In the genomic region with DNA sequence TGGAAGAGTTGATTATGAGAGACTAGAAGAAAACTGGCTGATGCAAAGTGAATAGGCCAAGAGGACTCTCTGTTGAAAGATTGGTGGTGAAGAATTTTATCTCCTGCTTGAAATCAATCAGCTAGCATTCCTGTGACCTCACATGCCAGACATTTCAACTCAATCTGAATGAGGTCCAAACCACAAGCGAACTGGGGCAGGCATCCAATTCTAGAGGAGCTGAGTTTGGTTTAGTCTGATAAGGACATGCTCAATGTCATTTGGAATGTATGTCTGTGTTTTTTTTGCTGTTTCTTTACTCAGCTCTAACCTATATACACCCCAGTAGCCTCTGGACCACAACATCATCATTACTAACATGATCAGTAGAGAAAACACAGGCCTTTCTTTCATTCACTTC, we compare ENCODE assay signal across 13 mouse cellular contexts.
DNase-seq lines count a peak whose midpoint lies in the region; ATAC-seq lines count a peak whose summit lies in the region.
"Had no signal": no experiment of that assay in that cellular context is flagged by ENCODE, and none has a peak within 500 bp of the region (broad histone marks: within the 10 kb centered on the region; RNA-seq: fewer than 3 reads in every experiment).

No protein-coding gene starts in this region.

- no peaks in the 10 kb centered on the region for H3K36me3 ChIP-seq in neural tube, embryonic 15.5 days

- H3K9ac ChIP-seq in neural tube, embryonic 15.5 days (replicated peaks): no peak overlapping the region

- no peaks in the 10 kb centered on the region for H3K9me3 ChIP-seq in neural tube, embryonic 15.5 days (replicated peaks)

- no peak overlapping the region for H3K27ac ChIP-seq in neural tube, embryonic 15.5 days (replicated peaks)
- H3K27ac ChIP-seq: heart, adult 2 months; left cerebral cortex, adult 2 months had no signal

- peak; percentile 24 to 43 for DNase-seq in cerebellum, postnatal 14 days
- no peak for DNase-seq in cerebellum, adult 11-12 months
- DNase-seq in urinary bladder, postnatal 14 days (ENCODE audit: low spot score): peak; percentile 25
- DNase-seq in urinary bladder, postnatal 36 days (ENCODE audit: low spot score in 2 of 2): no peak
- peak; percentile 49 for DNase-seq in heart, postnatal 4 days
- no peak for DNase-seq in thymus, postnatal 36 days
- no peak for DNase-seq in layer of hippocampus, adult 8-10 months (ENCODE audit: low spot score in 2 of 2)
- DNase-seq: B cell, adult 2 months; spleen, adult 18-20 months had no signal

- H3K4me3 ChIP-seq in neural tube, embryonic 15.5 days (replicated peaks): no peak overlapping the region
- H3K4me3 ChIP-seq: heart, adult 2 months; left cerebral cortex, adult 2 months had no signal

- ATAC-seq in neural tube, embryonic 15.5 days (ENCODE audit: low FRiP score): no peak
- ATAC-seq: intestine, embryonic 16.5 days had no signal

- 79% methylated on average over 1 of the region's 1 CpGs for WGBS in neural tube, embryonic 15.5 days

- no peaks in the 10 kb centered on the region for H3K27me3 ChIP-seq in neural tube, embryonic 15.5 days (replicated peaks)

- H3K4me1 ChIP-seq in neural tube, embryonic 15.5 days: no peaks in the 10 kb centered on the region

- H3K4me2 ChIP-seq in neural tube, embryonic 15.5 days: no peak overlapping the region

Comparison
In these comparisons a context has a peak if more than half of its experiments do, and no peak if none do; other contexts are left out.
1. DNase-seq: peak in cerebellum, postnatal 14 days (2 of 2), urinary bladder, postnatal 14 days (single experiment) and heart, postnatal 4 days (single experiment); none in cerebellum, adult 11-12 months (single experiment), urinary bladder, postnatal 36 days (0 of 2), thymus, postnatal 36 days (0 of 2) and layer of hippocampus, adult 8-10 months (0 of 2).